Mouse (Mus musculus): ENCODE measurements around the gene Iqschfp. TPM values are rescaled to one million over a fixed set of nuclear protein-coding genes. Genes with fewer than 3 reads are reported as not detected.

The Iqschfp gene
- polyA plus RNA-seq, 1 experiment: not detected

DNA sequence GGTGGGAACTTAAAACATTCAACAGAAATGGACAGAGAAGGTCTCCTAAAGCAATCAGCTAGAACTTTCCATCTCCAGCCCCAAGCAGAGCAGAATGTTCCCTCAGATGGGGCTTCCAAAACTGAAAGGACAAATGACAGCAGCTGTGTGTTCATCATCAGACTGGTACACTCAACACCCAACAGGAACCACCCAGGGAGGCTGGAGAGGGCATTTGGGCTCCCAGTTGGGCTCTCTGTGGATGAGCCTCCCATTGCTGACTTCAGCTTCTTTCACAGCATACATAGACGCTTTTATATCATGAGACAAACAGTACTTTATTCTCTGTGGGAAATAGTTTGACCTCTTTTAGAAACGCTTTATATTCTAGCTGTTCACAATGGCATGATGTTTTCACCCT lies 464.5 kb downstream of the Iqschfp start:
- Histone ChIP-seq H3K4me1 (ENCODE audit: control insufficient read depth, insufficient read depth, low read length) (no peaks in the 10 kb centered on the region), H3K27ac (ENCODE audit: control insufficient read depth, insufficient read depth, low read depth, low read length, poor library complexity) (no peak overlapping the region), H3K4me3 (replicated peaks; ENCODE audit: control insufficient read depth, low read depth, low read length) (no peak overlapping the region)
- no peak for TF ChIP-seq CTCF (IDR thresholded peaks at IDR 0.05; ENCODE audit: control insufficient read depth, insufficient read depth, low read length)
- no peak for TF ChIP-seq POLR2A (IDR thresholded peaks at IDR 0.05; ENCODE audit: borderline replicate concordance, control insufficient read depth, low read depth, low read length)
- 80% methylated on average over 2 of the region's 2 CpGs for WGBS

DNA sequence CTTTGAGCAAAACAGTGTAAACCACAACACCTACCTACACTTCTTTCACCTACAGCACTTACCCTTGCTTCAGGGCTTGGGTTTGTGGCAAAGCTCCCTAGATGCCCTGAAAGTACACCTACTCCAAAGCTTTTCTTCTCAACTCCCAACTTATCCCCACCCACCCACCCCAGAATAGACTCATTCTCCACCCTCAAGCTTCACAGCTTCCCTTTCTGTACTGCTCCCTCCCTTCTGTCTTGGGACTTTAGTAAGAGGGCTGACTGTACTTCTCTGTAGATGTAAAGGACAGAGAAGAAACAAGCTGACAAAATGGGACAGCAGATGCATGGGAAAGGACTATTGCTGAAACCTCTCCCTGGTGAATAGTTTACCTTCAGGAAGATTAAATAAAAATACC lies 476.0 kb downstream of the Iqschfp start:
- Histone ChIP-seq H3K4me3 (replicated peaks; ENCODE audit: control insufficient read depth, low read depth, low read length) (no peak overlapping the region), H3K27ac (ENCODE audit: control insufficient read depth, insufficient read depth, low read depth, low read length, poor library complexity) (no peak overlapping the region), H3K4me1 (ENCODE audit: control insufficient read depth, insufficient read depth, low read length) (no peaks in the 10 kb centered on the region)
- TF ChIP-seq CTCF (IDR thresholded peaks at IDR 0.05; ENCODE audit: control insufficient read depth, insufficient read depth, low read length) (no peak), POLR2A (IDR thresholded peaks at IDR 0.05; ENCODE audit: borderline replicate concordance, control insufficient read depth, low read depth, low read length) (no peak)

GRCm38 (mm10) chr3:68372925-68373324 lies 480.9 kb downstream of the Iqschfp start:
- Histone ChIP-seq H3K27ac (ENCODE audit: control insufficient read depth, insufficient read depth, low read depth, low read length, poor library complexity) (no peak overlapping the region), H3K4me3 (replicated peaks; ENCODE audit: control insufficient read depth, low read depth, low read length) (no peak overlapping the region), H3K4me1 (ENCODE audit: control insufficient read depth, insufficient read depth, low read length) (no peaks in the 10 kb centered on the region)
- TF ChIP-seq CTCF (IDR thresholded peaks at IDR 0.05; ENCODE audit: control insufficient read depth, insufficient read depth, low read length) (no peak), POLR2A (IDR thresholded peaks at IDR 0.05; ENCODE audit: borderline replicate concordance, control insufficient read depth, low read depth, low read length) (no peak)
- 100% methylated on average over 1 of the region's 1 CpGs for WGBS

GRCm38 (mm10) chr3:68375100-68375508 lies 483.1 kb downstream of the Iqschfp start:
- H3K4me1 ChIP-seq (ENCODE audit: control insufficient read depth, insufficient read depth, low read length): no peaks in the 10 kb centered on the region
- H3K4me3 ChIP-seq (replicated peaks; ENCODE audit: control insufficient read depth, low read depth, low read length): no peak overlapping the region
- TF ChIP-seq POLR2A (IDR thresholded peaks at IDR 0.05; ENCODE audit: borderline replicate concordance, control insufficient read depth, low read depth, low read length): no peak
- TF ChIP-seq CTCF (IDR thresholded peaks at IDR 0.05; ENCODE audit: control insufficient read depth, insufficient read depth, low read length): no peak
- H3K27ac ChIP-seq (ENCODE audit: control insufficient read depth, insufficient read depth, low read depth, low read length, poor library complexity): no peak overlapping the region
- 21% methylated on average over 10 of the region's 10 CpGs for WGBS

- no peak for TF ChIP-seq CTCF (IDR thresholded peaks at IDR 0.05; ENCODE audit: control insufficient read depth, insufficient read depth, low read length)
- no peak for TF ChIP-seq POLR2A (IDR thresholded peaks at IDR 0.05; ENCODE audit: borderline replicate concordance, control insufficient read depth, low read depth, low read length)
- WGBS: 72% methylated on average over 7 of the region's 7 CpGs
- Histone ChIP-seq H3K27ac (ENCODE audit: control insufficient read depth, insufficient read depth, low read depth, low read length, poor library complexity) (no peak overlapping the region), H3K4me1 (ENCODE audit: control insufficient read depth, insufficient read depth, low read length) (no peaks in the 10 kb centered on the region), H3K4me3 (replicated peaks; ENCODE audit: control insufficient read depth, low read depth, low read length) (no peak overlapping the region)
Observed at GRCm38 (mm10) chr3:68377452-68378198, 485.6 kb downstream of the Iqschfp start.

DNA sequence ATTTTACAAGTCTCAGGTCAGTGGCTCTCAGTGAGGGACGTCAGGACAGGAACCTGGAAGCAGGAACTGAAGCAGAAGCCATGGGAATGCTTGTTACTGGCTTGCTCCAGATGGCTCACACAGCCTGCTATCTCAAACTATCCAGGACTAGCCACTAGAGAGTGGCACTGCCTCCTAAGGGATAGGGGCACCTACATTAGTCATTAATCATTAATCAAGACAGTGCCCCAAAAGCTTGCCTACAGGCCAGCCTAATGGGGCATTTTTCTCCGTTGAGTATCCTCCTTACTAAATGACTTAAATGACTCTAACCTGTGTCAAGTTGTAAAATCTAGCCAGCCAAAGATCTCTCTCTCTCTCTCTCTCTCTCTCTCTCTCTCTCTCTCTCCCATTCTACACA lies 486.8 kb downstream of the Iqschfp start:
- H3K4me3 ChIP-seq (replicated peaks; ENCODE audit: control insufficient read depth, low read depth, low read length): no peak overlapping the region
- H3K27ac ChIP-seq (ENCODE audit: control insufficient read depth, insufficient read depth, low read depth, low read length, poor library complexity): no peak overlapping the region
- H3K4me1 ChIP-seq (ENCODE audit: control insufficient read depth, insufficient read depth, low read length): no peaks in the 10 kb centered on the region
- no peak for TF ChIP-seq POLR2A (IDR thresholded peaks at IDR 0.05; ENCODE audit: borderline replicate concordance, control insufficient read depth, low read depth, low read length)
- no peak for TF ChIP-seq CTCF (IDR thresholded peaks at IDR 0.05; ENCODE audit: control insufficient read depth, insufficient read depth, low read length)
- WGBS: 63% methylated on average over 2 of the region's 2 CpGs

DNA sequence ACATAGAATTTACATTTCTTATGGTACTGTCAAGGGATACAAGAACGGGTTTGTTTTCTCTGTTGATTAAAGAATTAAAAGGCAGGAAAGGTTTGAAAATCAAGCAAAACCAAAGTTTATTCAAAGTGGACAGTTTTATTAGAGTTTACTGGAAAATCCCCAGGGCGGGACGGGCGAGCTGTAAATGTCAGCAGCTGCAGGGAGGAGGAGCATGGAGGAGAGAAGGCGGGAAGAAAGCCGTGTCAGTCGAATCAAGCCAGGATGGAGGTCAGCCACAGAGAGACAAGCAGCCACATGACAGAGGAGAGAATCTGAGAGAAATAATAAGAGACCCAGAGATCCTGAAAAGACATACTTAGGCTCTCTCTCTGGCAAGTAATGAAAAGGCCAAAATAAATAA lies 487.2 kb downstream of the Iqschfp start:
- H3K27ac ChIP-seq (ENCODE audit: control insufficient read depth, insufficient read depth, low read depth, low read length, poor library complexity): no peak overlapping the region
- no peak overlapping the region for H3K4me3 ChIP-seq (replicated peaks; ENCODE audit: control insufficient read depth, low read depth, low read length)
- H3K4me1 ChIP-seq (ENCODE audit: control insufficient read depth, insufficient read depth, low read length): no peaks in the 10 kb centered on the region
- 71% methylated on average over 7 of the region's 7 CpGs for WGBS
- TF ChIP-seq POLR2A (IDR thresholded peaks at IDR 0.05; ENCODE audit: borderline replicate concordance, control insufficient read depth, low read depth, low read length): no peak
- no peak for TF ChIP-seq CTCF (IDR thresholded peaks at IDR 0.05; ENCODE audit: control insufficient read depth, insufficient read depth, low read length)

DNA sequence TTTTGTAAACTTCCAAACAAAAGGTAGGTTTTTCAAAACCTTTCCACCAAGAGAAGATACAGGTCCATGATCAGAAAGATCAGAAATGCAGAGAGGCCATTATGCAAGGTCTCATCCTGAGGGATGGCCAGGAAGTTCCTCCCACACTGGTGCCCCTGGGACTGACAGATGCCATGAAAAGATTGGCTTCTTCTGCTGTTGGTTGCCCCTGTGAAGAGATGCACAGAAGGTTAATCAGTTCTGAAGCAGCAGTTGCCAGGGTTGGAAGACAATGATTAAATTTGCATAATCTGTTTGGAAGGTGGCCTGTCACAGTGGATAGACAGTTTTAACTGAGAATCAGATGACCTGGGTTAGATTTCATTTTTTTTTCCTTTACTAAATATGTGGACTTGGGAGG lies 491.6 kb downstream of the Iqschfp start:
- no peak for TF ChIP-seq CTCF (IDR thresholded peaks at IDR 0.05; ENCODE audit: control insufficient read depth, insufficient read depth, low read length)
- TF ChIP-seq POLR2A (IDR thresholded peaks at IDR 0.05; ENCODE audit: borderline replicate concordance, control insufficient read depth, low read depth, low read length): no peak
- no peak overlapping the region for H3K4me3 ChIP-seq (replicated peaks; ENCODE audit: control insufficient read depth, low read depth, low read length)
- no peak overlapping the region for H3K27ac ChIP-seq (ENCODE audit: control insufficient read depth, insufficient read depth, low read depth, low read length, poor library complexity)
- no peaks in the 10 kb centered on the region for H3K4me1 ChIP-seq (ENCODE audit: control insufficient read depth, insufficient read depth, low read length)

DNA sequence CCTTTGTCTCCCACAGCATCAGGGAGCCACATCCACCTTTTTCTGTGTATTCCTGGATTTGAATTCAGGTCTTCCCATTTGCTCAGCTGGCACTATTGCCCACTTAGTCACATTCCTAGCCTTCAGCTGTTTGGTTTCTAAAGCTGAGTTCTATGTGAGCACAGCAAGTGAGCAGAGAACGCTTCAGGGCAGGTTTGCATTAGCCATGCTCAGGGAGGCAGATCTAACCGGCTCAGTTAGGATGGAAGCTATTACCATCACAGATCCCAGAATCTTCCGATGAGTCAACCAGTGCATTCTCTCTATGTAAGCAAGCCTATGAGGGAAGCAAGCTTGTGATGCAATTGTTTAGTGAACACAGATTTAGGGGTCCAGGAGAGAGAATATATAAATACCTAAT lies 493.5 kb downstream of the Iqschfp start:
- TF ChIP-seq POLR2A (IDR thresholded peaks at IDR 0.05; ENCODE audit: borderline replicate concordance, control insufficient read depth, low read depth, low read length): no peak
- Histone ChIP-seq H3K4me3 (replicated peaks; ENCODE audit: control insufficient read depth, low read depth, low read length) (no peak overlapping the region), H3K4me1 (ENCODE audit: control insufficient read depth, insufficient read depth, low read length) (no peaks in the 10 kb centered on the region), H3K27ac (ENCODE audit: control insufficient read depth, insufficient read depth, low read depth, low read length, poor library complexity) (no peak overlapping the region)
- 85% methylated on average over 3 of the region's 3 CpGs for WGBS
